Mouse (Mus musculus) brain, embryonic 14.5 days (tissue): ENCODE data around the gene Kras.

Source experiments
- CTCF ChIP-seq: fragments of 200-500 bp; IDR thresholded peaks from 2 replicates; pipeline ENCODE4 v1.5.1; 2012; ENCODE audit warnings: inconsistent platforms, mild to moderate bottlenecking, moderate library complexity, borderline replicate concordance; ENCODE audit not compliant: insufficient read depth, insufficient read length; ENCODE audit errors: extremely low read depth
- POLR2A ChIP-seq: fragments of 200-500 bp; IDR thresholded peaks from 2 replicates; pipeline ENCODE4 v1.6.1; 2012; ENCODE audit warnings: mild to moderate bottlenecking, inconsistent platforms, borderline replicate concordance; ENCODE audit not compliant: poor library complexity, insufficient read depth, insufficient read length, severe bottlenecking; ENCODE audit errors: extremely low read depth

GRCm38 (mm10) chr6:145205142-145205541 is 44.9 kb downstream of the Kras start:
- TF ChIP-seq POLR2A (no peak), CTCF (no peak)
